Mouse (Mus musculus): ENCODE data around the gene Myadml2.

- no peak for TF ChIP-seq CTCF (IDR thresholded peaks at IDR 0.05; ENCODE audit: low read depth)
- no peak for TF ChIP-seq EP300 (IDR thresholded peaks at IDR 0.05; ENCODE audit: low read depth)
Measured at GRCm38 (mm10) chr11:120613976-120614375, 34.0 kb downstream of the Myadml2 start.

All from liver, embryonic 14.5 days (tissue).